In genomic region chr17:21383391-21384056, GRCm38 (mm10) we compare ENCODE assay signal across 9 mouse cellular contexts. TPM values are rescaled to one million over a fixed set of nuclear protein-coding genes. Genes with fewer than 3 reads are reported as not detected.
DNase-seq lines count a peak whose midpoint lies in the region; ATAC-seq and TF ChIP-seq lines count a peak whose summit lies in the region.
"Had no signal": no experiment of that assay in that cellular context is flagged by ENCODE, and none has a peak within 500 bp of the region (broad histone marks: within the 10 kb centered on the region; RNA-seq: fewer than 3 reads in every experiment).

Gene Zfp677 (plus strand): TSS chr17:21383748.

- H3K36me3 ChIP-seq in embryonic facial prominence, embryonic 15.5 days = no peaks in the 10 kb centered on the region
- no peaks in the 10 kb centered on the region for H3K36me3 ChIP-seq in heart, adult 2 months (ENCODE audit: control insufficient read depth, insufficient read depth, low read length)
- no peaks in the 10 kb centered on the region for H3K36me3 ChIP-seq in kidney, adult 2 months (ENCODE audit: control insufficient read depth, insufficient read depth, low read length)
- no peaks in the 10 kb centered on the region for H3K36me3 ChIP-seq in limb, embryonic 12.5 days
- H3K36me3 ChIP-seq in midbrain, embryonic 14.5 days (ENCODE audit: control insufficient read depth, insufficient read depth, low read length) = no peaks in the 10 kb centered on the region
- H3K36me3 ChIP-seq: G1E had no signal

- intact Hi-C loops in heart, adult 2 months (cut with DNase I) = loop anchor here (10.0 kb wide), 1 partner anchor 109 kb away; no protein-coding TSS in a partner anchor

- H3K27ac ChIP-seq in bone marrow, adult 2 months (ENCODE audit: control insufficient read depth, insufficient read depth, low read depth, low read length, poor library complexity) = peak within 1 kb of the TSS; percentile 35
- H3K27ac ChIP-seq in embryonic facial prominence, embryonic 15.5 days (replicated peaks) = peak within 1 kb of the TSS; percentile 61
- H3K27ac ChIP-seq in heart, adult 2 months = peak within 1 kb of the TSS; percentile 49; the same call in 1 of the 2 replicates
- peak within 1 kb of the TSS; percentile 49; the same call in 1 of the 2 replicates for H3K27ac ChIP-seq in kidney, adult 2 months (ENCODE audit: insufficient read depth, low read depth, low read length)
- no peak within 1 kb of the TSS for H3K27ac ChIP-seq in limb, embryonic 12.5 days
- H3K27ac ChIP-seq in midbrain, embryonic 14.5 days (replicated peaks; ENCODE audit: low read depth, low read length) = no peak within 1 kb of the TSS

- H3K79me2 ChIP-seq in heart, adult 2 months (replicated peaks; ENCODE audit: control insufficient read depth, insufficient read depth, low read length) = no peaks in the 10 kb centered on the region

- TF ChIP-seq CTCF in bone marrow, adult 2 months (IDR thresholded peaks at IDR 0.05; ENCODE audit: control insufficient read depth, insufficient read depth, low read length) = no peak
- peak; percentile 70 for TF ChIP-seq CTCF in heart, adult 2 months (IDR thresholded peaks at IDR 0.05)
- peak; percentile 36 for TF ChIP-seq CTCF in kidney, adult 2 months (conservative IDR thresholded peaks at IDR 0.05; ENCODE audit: insufficient read depth, insufficient read length, low read depth, low read length)

- no peaks in the 10 kb centered on the region; the same call in 1 of the 2 replicates for H3K4me1 ChIP-seq in bone marrow, adult 2 months (ENCODE audit: control insufficient read depth, insufficient read depth, low read length)
- H3K4me1 ChIP-seq in embryonic facial prominence, embryonic 15.5 days = no peaks in the 10 kb centered on the region
- no peaks in the 10 kb centered on the region for H3K4me1 ChIP-seq in heart, adult 2 months (ENCODE audit: control insufficient read depth, insufficient read depth, low read length)
- H3K4me1 ChIP-seq in kidney, adult 2 months (ENCODE audit: control insufficient read depth, insufficient read depth, low read length) = no peaks in the 10 kb centered on the region
- no peaks in the 10 kb centered on the region for H3K4me1 ChIP-seq in limb, embryonic 12.5 days (replicated peaks)
- no peaks in the 10 kb centered on the region for H3K4me1 ChIP-seq in midbrain, embryonic 14.5 days (ENCODE audit: control insufficient read depth, insufficient read depth, low read length)

- DNase-seq in 3134 (ENCODE audit: extremely low read depth, insufficient read length, low spot score) = peak; percentile 85
- peak; percentile 56 to 78 for DNase-seq in heart, adult 2 months
- peak; percentile 77 for DNase-seq in kidney, adult 2 months
- peak; percentile 80 for DNase-seq in midbrain, embryonic 14.5 days
- DNase-seq in spleen, adult 12 weeks (ENCODE audit: low spot score) = peak; percentile 52

- no peak; the same call in 1 of the 2 replicates for TF ChIP-seq POLR2A in bone marrow, adult 2 months (IDR thresholded peaks at IDR 0.05; ENCODE audit: borderline replicate concordance, control insufficient read depth, low read depth, low read length)
- peak; percentile 42; the same call in 1 of the 2 replicates for TF ChIP-seq POLR2A in heart, adult 2 months (IDR thresholded peaks at IDR 0.05; ENCODE audit: insufficient read depth, low read depth, low read length)
- TF ChIP-seq POLR2A in kidney, adult 2 months (IDR thresholded peaks at IDR 0.05; ENCODE audit: low read depth, low read length) = no peak

- H3K4me2 ChIP-seq in embryonic facial prominence, embryonic 15.5 days (replicated peaks) = peak within 1 kb of the TSS; percentile 81
- H3K4me2 ChIP-seq in limb, embryonic 12.5 days = peak within 1 kb of the TSS; percentile 84
- peak within 1 kb of the TSS; percentile 83 for H3K4me2 ChIP-seq in midbrain, embryonic 14.5 days (ENCODE audit: low read length)

- no peaks in the 10 kb centered on the region for H3K9me3 ChIP-seq in embryonic facial prominence, embryonic 15.5 days (replicated peaks)
- H3K9me3 ChIP-seq in limb, embryonic 12.5 days = no peaks in the 10 kb centered on the region
- H3K9me3 ChIP-seq in midbrain, embryonic 14.5 days (ENCODE audit: control insufficient read depth, low read length) = no peaks in the 10 kb centered on the region
- H3K9me3 ChIP-seq: G1E had no signal

- no peak for TF ChIP-seq EP300 in heart, adult 2 months (IDR thresholded peaks at IDR 0.05; ENCODE audit: insufficient read depth, low read depth, low read length)

- H3K9ac ChIP-seq in embryonic facial prominence, embryonic 15.5 days = peak within 1 kb of the TSS; percentile 33
- peak within 1 kb of the TSS; percentile 30 for H3K9ac ChIP-seq in heart, adult 2 months (ENCODE audit: low read depth, low read length)
- peak within 1 kb of the TSS; percentile 59 for H3K9ac ChIP-seq in limb, embryonic 12.5 days (replicated peaks)
- peak within 1 kb of the TSS; percentile 47 for H3K9ac ChIP-seq in midbrain, embryonic 14.5 days (replicated peaks; ENCODE audit: low read length)

- H3K4me3 ChIP-seq in bone marrow, adult 2 months (replicated peaks; ENCODE audit: control insufficient read depth, low read depth, low read length) = peak within 1 kb of the TSS; percentile 81
- H3K4me3 ChIP-seq in embryonic facial prominence, embryonic 15.5 days (replicated peaks) = peak within 1 kb of the TSS; percentile 55
- peak within 1 kb of the TSS; percentile 60 for H3K4me3 ChIP-seq in heart, adult 2 months
- peak within 1 kb of the TSS; percentile 52 for H3K4me3 ChIP-seq in kidney, adult 2 months (ENCODE audit: insufficient read depth, low read depth, low read length)
- peak within 1 kb of the TSS; percentile 53 for H3K4me3 ChIP-seq in limb, embryonic 12.5 days (replicated peaks)
- H3K4me3 ChIP-seq in midbrain, embryonic 14.5 days (replicated peaks; ENCODE audit: low read depth, low read length) = peak within 1 kb of the TSS; percentile 48

- 3% methylated on average over 20 of the region's 20 CpGs for WGBS in bone marrow, adult 2 months
- WGBS in embryonic facial prominence, embryonic 15.5 days = 4% methylated on average over 20 of the region's 20 CpGs
- WGBS in heart, adult 2 months = 4% methylated on average over 20 of the region's 20 CpGs
- 3% methylated on average over 20 of the region's 20 CpGs for WGBS in kidney, adult 2 months
- 5% methylated on average over 20 of the region's 20 CpGs for WGBS in limb, embryonic 12.5 days
- WGBS in midbrain, embryonic 14.5 days = 4% methylated on average over 20 of the region's 20 CpGs

- peak; percentile 96 for ATAC-seq in embryonic facial prominence, embryonic 15.5 days (ENCODE audit: insufficient number of reproducible peaks, low FRiP score, low TSS enrichment, low read depth)
- ATAC-seq in limb, embryonic 12.5 days (ENCODE audit: insufficient number of reproducible peaks, insufficient read depth, low FRiP score, low TSS enrichment, low read depth) = peak; percentile 96; the same call in 1 of the 2 replicates
- peak; percentile 97 for ATAC-seq in midbrain, embryonic 14.5 days (ENCODE audit: low FRiP score, low TSS enrichment)

- no peaks in the 10 kb centered on the region for H3K27me3 ChIP-seq in embryonic facial prominence, embryonic 15.5 days
- H3K27me3 ChIP-seq in heart, adult 2 months (ENCODE audit: control insufficient read depth, insufficient read depth, low read length) = no peaks in the 10 kb centered on the region
- H3K27me3 ChIP-seq in kidney, adult 2 months (replicated peaks; ENCODE audit: control insufficient read depth, insufficient read depth, low read length) = no peaks in the 10 kb centered on the region
- H3K27me3 ChIP-seq in limb, embryonic 12.5 days = no peaks in the 10 kb centered on the region
- H3K27me3 ChIP-seq in midbrain, embryonic 14.5 days (ENCODE audit: control insufficient read depth, insufficient read depth, low read length) = no peaks in the 10 kb centered on the region

RNA-seq across cellular contexts. Expression of gene Zfp677, which starts in this region (rescaled TPM):
- 0.77 and 1.9 TPM in 2 replicates for polyA plus RNA-seq in bone marrow, adult 2 months (2011; ENCODE audit: insufficient read depth, insufficient read length, low replicate concordance, missing spikeins)
- polyA plus RNA-seq in embryonic facial prominence, embryonic 15.5 days (2015; fragmentation: Nextera tagmentation; extraction: Ambion mirVana) = 3.1 and 3.4 TPM in 2 replicates
- under 1 TPM; 0.86 to 0.89 TPM for total RNA-seq in heart, adult 2 months (2021)
- polyA plus RNA-seq in heart, adult 2 months (2012; rRNA removed) = 0.25 and 0.50 TPM in 2 replicates
- 0.24 and 0.42 TPM in 2 replicates for polyA plus RNA-seq in kidney, adult 2 months (2012; rRNA removed)
- polyA plus RNA-seq in limb, embryonic 12.5 days (2016; fragmentation: Nextera tagmentation; extraction: Ambion mirVana) = 3.1 TPM in 2 replicates
- polyA plus RNA-seq in midbrain, embryonic 14.5 days (2014; fragmentation: Nextera tagmentation; extraction: Ambion mirVana) = 5.2 and 7.2 TPM in 2 replicates
- polyA plus RNA-seq: G1E had no signal

Comparison
In these comparisons a context has a peak if more than half of its experiments do, and no peak if none do; other contexts are left out.
1. Peak in DNase-seq, H3K4me3 ChIP-seq, H3K27ac ChIP-seq and H3K9ac ChIP-seq in heart, adult 2 months; RNA of the gene not detected or under 1 TPM.
2. Peak in DNase-seq, H3K4me3 ChIP-seq and H3K27ac ChIP-seq in kidney, adult 2 months; RNA of the gene not detected or under 1 TPM.
3. H3K27ac ChIP-seq: peak in bone marrow, adult 2 months (single experiment) and embryonic facial prominence, embryonic 15.5 days (single experiment); none in limb, embryonic 12.5 days (single experiment) and midbrain, embryonic 14.5 days (single experiment).
4. Peak in every context shown above with its lines, with median percentiles within 50 percentile points of each other: DNase-seq, H3K4me3 ChIP-seq, ATAC-seq, H3K4me2 ChIP-seq and H3K9ac ChIP-seq.